Mouse (Mus musculus) liver, postnatal 0 days (tissue): ENCODE results near the gene Gpr35. TPM values are rescaled to one million over a fixed set of nuclear protein-coding genes. Genes with fewer than 3 reads are reported as not detected.

Experiments
- ATAC-seq: fragments of 200-750 bp; cut with Nextera tagmentation; 2 replicates; pipeline ENCODE4 v1.8.0; 2017; ENCODE audit warnings: mild to moderate bottlenecking, moderate library complexity
- DNase-seq: peaks from one replicate; pipeline ENCODE4 v3.0.0-alpha.2; 2016
- H3K27ac ChIP-seq: fragments of 300-500 bp; sonication (generic); 2 replicates; pipeline ENCODE4 v1.5.1; 2014; ENCODE audit warnings: antibody characterized with exemption, moderate library complexity, mild to moderate bottlenecking, low read depth
- H3K27me3 ChIP-seq: fragments of 300-500 bp; sonication (generic); 2 replicates; pipeline ENCODE4 v1.6.1; 2014; ENCODE audit warnings: low read length, control low read depth, mixed read lengths; ENCODE audit not compliant: insufficient read depth
- H3K36me3 ChIP-seq: fragments of 300-500 bp; sonication (generic); replicated peaks from 2 replicates; pipeline ENCODE4 v1.6.1; 2014; ENCODE audit warnings: mild to moderate bottlenecking, control low read depth, low read length, moderate library complexity, mixed read lengths; ENCODE audit not compliant: insufficient read depth
- H3K4me1 ChIP-seq: fragments of 300-500 bp; sonication (generic); 2 replicates; pipeline ENCODE4 v1.6.1; 2014; ENCODE audit warnings: antibody characterized with exemption, mild to moderate bottlenecking, control low read depth; ENCODE audit not compliant: insufficient read depth
- H3K4me2 ChIP-seq: fragments of 300-500 bp; sonication (generic); 2 replicates; pipeline ENCODE4 v1.6.1; 2014; ENCODE audit warnings: low read depth, mild to moderate bottlenecking, low read length, moderate library complexity, mixed read lengths
- H3K4me3 ChIP-seq: fragments of 300-500 bp; sonication (generic); 2 replicates; pipeline ENCODE4 v1.5.1; 2014; ENCODE audit warnings: low read depth, low read length
- H3K9ac ChIP-seq: fragments of 300-500 bp; sonication (generic); replicated peaks from 2 replicates; pipeline ENCODE4 v1.6.1; 2014; ENCODE audit warnings: mild to moderate bottlenecking, moderate library complexity
- H3K9me3 ChIP-seq: fragments of 300-500 bp; sonication (generic); 2 replicates; pipeline ENCODE4 v1.6.1; 2016; ENCODE audit warnings: mild to moderate bottlenecking, control low read depth, low read length, mixed read lengths
- CTCF ChIP-seq: sonication (generic); IDR thresholded peaks from 2 replicates; pipeline ENCODE4 v1.5.1; 2016; ENCODE audit warnings: antibody characterized with exemption, low read depth
- EP300 ChIP-seq: IDR thresholded peaks from 2 replicates; pipeline ENCODE4 v1.6.1; 2016; ENCODE audit warnings: antibody characterized with exemption, low read depth, mild to moderate bottlenecking
- WGBS: fragments of 180-500 bp; shearing (Covaris S2); extraction: QIAGEN DNeasy Blood & Tissue Kit; methylation state at CpG from one replicate; pipeline ENCODE4 v1.1.7; 2014; ENCODE audit not compliant: insufficient replicate concordance; 5-methylcytosine and 5-hydroxymethylcytosine counted together
- polyA plus RNA-seq: library from polyadenylated mRNA; unstranded; fragments of >200 nt; fragmentation: Nextera tagmentation; extraction: Ambion mirVana; gene quantifications from 2 replicates; pipeline ENCODE4 v1.2.1, GENCODE M21; 2015

The Gpr35 gene
- polyA plus RNA-seq, 1 experiment from 2014 or later, result 1.4 TPM

GRCm38 (mm10) chr1:92981056-92981845 lies 30.6 kb downstream of the Gpr35 start:
- no peak for TF ChIP-seq CTCF
- no peak for TF ChIP-seq EP300
- Histone ChIP-seq H3K4me2 (no peak overlapping the region), H3K9me3 (no peaks in the 10 kb centered on the region), H3K4me3 (no peak overlapping the region), H3K36me3 (no peaks in the 10 kb centered on the region), H3K27ac (no peak overlapping the region), H3K9ac (no peak overlapping the region), H3K4me1 (0 out of 2 replicates have a peak, but pooled peaks cover 2% of the 10 kb centered on the region), H3K27me3 (no peaks in the 10 kb centered on the region)
- ATAC-seq (peak; percentile 17; the same call in 1 of the 2 replicates), DNase-seq (no peak)
- 54% methylated on average over 7 of the region's 7 CpGs for WGBS

DNA sequence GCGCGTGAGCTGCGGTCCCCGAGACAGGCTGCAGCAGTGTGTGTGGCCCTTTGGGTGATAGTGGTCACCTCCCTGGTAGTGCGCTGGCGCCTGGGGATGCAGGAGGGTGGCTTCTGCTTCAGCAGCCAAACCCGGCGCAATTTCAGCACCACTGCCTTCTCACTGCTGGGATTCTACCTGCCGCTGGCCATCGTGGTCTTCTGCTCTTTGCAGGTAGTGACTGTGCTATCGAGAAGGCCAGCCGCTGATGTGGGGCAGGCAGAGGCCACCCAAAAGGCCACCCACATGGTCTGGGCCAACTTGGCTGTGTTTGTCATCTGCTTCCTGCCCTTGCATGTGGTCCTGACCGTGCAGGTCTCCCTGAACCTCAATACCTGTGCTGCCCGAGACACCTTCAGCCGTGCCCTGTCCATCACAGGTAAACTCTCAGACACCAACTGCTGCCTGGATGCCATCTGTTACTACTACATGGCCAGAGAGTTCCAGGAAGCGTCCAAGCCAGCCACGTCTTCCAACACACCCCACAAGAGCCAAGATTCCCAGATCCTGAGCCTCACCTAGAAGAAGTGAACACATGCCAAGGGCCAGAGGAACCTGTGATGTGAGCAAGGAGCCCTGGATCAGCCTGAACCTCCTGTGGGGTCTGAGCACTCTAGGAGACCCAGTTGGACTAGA lies 32.4 kb downstream of the Gpr35 start:
- Histone ChIP-seq H3K4me1 (0 out of 2 replicates have a peak, but pooled peaks cover 2% of the 10 kb centered on the region), H3K36me3 (no peaks in the 10 kb centered on the region), H3K9me3 (no peaks in the 10 kb centered on the region), H3K27ac (no peak overlapping the region), H3K27me3 (no peaks in the 10 kb centered on the region), H3K4me2 (no peak overlapping the region), H3K9ac (no peak overlapping the region), H3K4me3 (no peak overlapping the region)
- WGBS, result 82% methylated on average over 17 of the region's 17 CpGs
- ATAC-seq, result no peak
- TF ChIP-seq CTCF (no peak), EP300 (no peak)
- no peak for DNase-seq

DNA sequence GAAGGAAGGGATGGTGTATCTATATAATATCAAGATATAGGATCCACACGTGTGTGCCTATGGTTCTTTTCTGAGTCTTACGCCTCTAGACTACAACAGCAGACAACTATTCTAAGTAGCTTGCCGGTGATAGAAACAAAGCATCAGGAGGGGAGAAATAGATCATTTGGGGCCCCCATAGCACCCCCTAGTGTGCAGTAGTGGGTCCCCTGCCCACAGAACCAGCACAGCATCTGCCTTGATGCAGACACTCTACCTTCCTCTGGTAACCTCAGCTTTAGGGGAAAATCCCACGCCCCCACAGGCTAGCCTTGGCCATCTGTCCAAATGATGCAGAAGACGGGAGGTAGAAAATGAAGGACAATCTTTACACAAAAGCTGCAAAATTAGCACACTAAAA lies 34.3 kb downstream of the Gpr35 start:
- DNase-seq (no peak), ATAC-seq (no peak)
- Histone ChIP-seq H3K36me3 (no peaks in the 10 kb centered on the region), H3K27me3 (no peaks in the 10 kb centered on the region), H3K9ac (no peak overlapping the region), H3K4me1 (no peaks in the 10 kb centered on the region), H3K9me3 (no peaks in the 10 kb centered on the region), H3K4me2 (no peak overlapping the region), H3K4me3 (no peak overlapping the region), H3K27ac (no peak overlapping the region)
- peak; percentile 18 for TF ChIP-seq CTCF
- TF ChIP-seq EP300, result no peak
- WGBS, result 76% methylated on average over 5 of the region's 5 CpGs

- Histone ChIP-seq H3K27me3 (no peaks in the 10 kb centered on the region), H3K27ac (no peak overlapping the region), H3K9ac (no peak overlapping the region), H3K9me3 (no peaks in the 10 kb centered on the region), H3K4me2 (no peak overlapping the region), H3K36me3 (no peaks in the 10 kb centered on the region), H3K4me3 (no peak overlapping the region), H3K4me1 (no peaks in the 10 kb centered on the region)
- 61% methylated on average over 4 of the region's 4 CpGs for WGBS
- TF ChIP-seq CTCF, result no peak
- no peak for TF ChIP-seq EP300
- no peak for DNase-seq
- ATAC-seq, result no peak
Measured at GRCm38 (mm10) chr1:92988894-92989293, 38.2 kb downstream of the Gpr35 start.

DNA sequence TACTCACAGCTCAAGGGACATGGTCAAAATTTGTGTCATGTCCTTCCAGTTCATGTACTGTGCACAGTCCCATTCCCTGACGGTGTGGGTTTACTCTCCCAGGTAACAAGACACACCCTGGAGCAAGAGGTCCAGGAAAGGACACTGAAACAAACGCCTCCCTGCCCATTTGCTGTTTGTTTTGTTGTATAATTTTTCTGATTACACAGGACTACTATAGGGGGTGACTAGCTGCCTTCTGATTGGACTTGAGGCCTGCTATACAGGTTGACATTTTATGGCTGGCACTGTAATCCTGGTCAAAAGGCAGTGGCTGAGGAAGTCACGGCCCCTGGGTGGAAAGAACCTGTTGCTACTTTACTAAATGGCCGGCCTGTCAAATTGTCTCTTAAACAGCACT lies 39.2 kb downstream of the Gpr35 start:
- ATAC-seq (no peak), DNase-seq (no peak)
- TF ChIP-seq CTCF (no peak), EP300 (no peak)

DNA sequence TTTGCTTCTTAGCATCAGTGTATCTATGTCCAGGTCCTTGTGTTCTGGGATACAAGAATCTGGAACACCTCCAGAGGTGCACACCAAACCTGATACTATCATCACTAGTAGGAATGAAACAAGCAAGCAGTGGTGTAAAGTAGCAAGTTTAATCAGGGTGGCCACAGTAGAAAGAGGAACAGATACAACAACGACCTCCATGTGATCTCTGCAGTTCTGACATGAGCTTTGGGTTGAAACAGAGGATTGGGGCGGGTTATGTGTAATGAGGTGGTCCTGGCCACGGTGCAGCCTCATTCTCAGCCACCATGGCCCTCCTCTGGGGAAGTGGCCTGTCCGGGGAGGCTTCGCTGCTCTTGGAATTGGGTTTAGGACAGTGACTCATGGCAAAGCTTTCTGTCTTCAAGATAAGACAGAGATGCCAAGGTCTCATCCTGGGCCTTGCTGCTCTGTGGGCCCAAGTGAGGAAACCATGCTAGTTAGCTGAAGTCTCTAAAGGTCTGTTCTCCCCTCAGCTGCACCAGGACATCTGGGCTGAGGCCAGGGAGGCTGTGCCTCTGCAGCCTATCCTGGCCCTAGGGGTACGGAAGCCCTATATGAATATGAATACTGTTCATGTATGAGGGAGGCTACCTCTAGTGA lies 41.7 kb downstream of the Gpr35 start:
- TF ChIP-seq CTCF, result no peak
- TF ChIP-seq EP300, result no peak
- no peak for ATAC-seq
- no peak for DNase-seq

More for the DNA sequence above, 39.2 kb downstream of the Gpr35 start:
- no peak overlapping the region for H3K27ac ChIP-seq
- H3K9ac ChIP-seq, result no peak overlapping the region
- no peak overlapping the region for H3K4me2 ChIP-seq
- no peaks in the 10 kb centered on the region for H3K9me3 ChIP-seq
- no peak overlapping the region for H3K4me3 ChIP-seq
- no peaks in the 10 kb centered on the region for H3K36me3 ChIP-seq
- no peaks in the 10 kb centered on the region for H3K4me1 ChIP-seq
- no peaks in the 10 kb centered on the region for H3K27me3 ChIP-seq
- WGBS, result 58% methylated on average over 4 of the region's 4 CpGs

More for the DNA sequence above, 41.7 kb downstream of the Gpr35 start:
- H3K9me3 ChIP-seq, result no peaks in the 10 kb centered on the region
- H3K4me1 ChIP-seq, result no peaks in the 10 kb centered on the region
- H3K36me3 ChIP-seq, result no peaks in the 10 kb centered on the region
- H3K9ac ChIP-seq, result no peak overlapping the region
- no peak overlapping the region for H3K27ac ChIP-seq
- WGBS, result 57% methylated on average over 6 of the region's 6 CpGs
- H3K27me3 ChIP-seq, result no peaks in the 10 kb centered on the region
- no peak overlapping the region for H3K4me2 ChIP-seq
- no peak overlapping the region for H3K4me3 ChIP-seq
